Mouse (Mus musculus): ENCODE measurements at regions not wholly inside any gene's neighbourhood (a gene's known extent, or its start where the extent isn't known, plus 50 kb on each side); places are given as distances from the start of the nearest gene placed in this dataset.

GRCm38 (mm10) chr1:75612083-75612720, 66.1 kb downstream of the Slc4a3 start:
- no peak for DNase-seq

GRCm38 (mm10) chr1:75613206-75613605, 67.1 kb downstream of the Slc4a3 start:
- no peak for DNase-seq

GRCm38 (mm10) chr1:75616971-75617370, 70.9 kb downstream of the Slc4a3 start:
- DNase-seq, result peak; percentile 28

- DNase-seq, result peak; percentile 18
These were observed 72.3 kb downstream of the Slc4a3 start for GRCm38 (mm10) chr1:75618367-75618790.

GRCm38 (mm10) chr1:75630287-75630686, 84.2 kb downstream of the Slc4a3 start:
- no peak for DNase-seq

GRCm38 (mm10) chr1:75631729-75632128, 85.7 kb downstream of the Slc4a3 start:
- DNase-seq, result no peak

GRCm38 (mm10) chr1:75635591-75635990, 89.5 kb downstream of the Slc4a3 start:
- no peak for DNase-seq

GRCm38 (mm10) chr1:75639031-75640001, 93.2 kb downstream of the Slc4a3 start:
- no peak for DNase-seq

- DNase-seq, result no peak
These were observed 96.4 kb downstream of the Slc4a3 start for GRCm38 (mm10) chr1:75642496-75642895.

GRCm38 (mm10) chr1:75652547-75652946, 106.5 kb downstream of the Slc4a3 start:
- DNase-seq, result peak; percentile 41

GRCm38 (mm10) chr1:75652987-75653573, 107.0 kb downstream of the Slc4a3 start:
- DNase-seq, result no peak

GRCm38 (mm10) chr1:75653671-75654076, 107.6 kb downstream of the Slc4a3 start:
- peak; percentile 57 for DNase-seq

GRCm38 (mm10) chr1:75656592-75656991, 110.5 kb downstream of the Slc4a3 start:
- DNase-seq, result no peak

- DNase-seq, result no peak
These were observed 114.5 kb downstream of the Slc4a3 start for GRCm38 (mm10) chr1:75660336-75661100.

GRCm38 (mm10) chr1:75662141-75662990, 116.3 kb downstream of the Slc4a3 start:
- no peak for DNase-seq

GRCm38 (mm10) chr1:75667736-75668269, 121.7 kb downstream of the Slc4a3 start:
- no peak for DNase-seq

- DNase-seq, result no peak
These were observed 130.2 kb downstream of the Slc4a3 start for GRCm38 (mm10) chr1:75676295-75676694.

- DNase-seq, result no peak
These were observed 131.6 kb downstream of the Slc4a3 start for GRCm38 (mm10) chr1:75677695-75678094.

GRCm38 (mm10) chr1:75678279-75678678, 132.2 kb downstream of the Slc4a3 start:
- no peak for DNase-seq

GRCm38 (mm10) chr1:75680366-75680765, 134.3 kb downstream of the Slc4a3 start:
- no peak for DNase-seq

GRCm38 (mm10) chr1:75681913-75682312, 135.8 kb downstream of the Slc4a3 start:
- no peak for DNase-seq

Measured in cerebellum, adult 11 months (tissue).